24 mouse cellular contexts compared by ENCODE assay signal in the genomic region with DNA sequence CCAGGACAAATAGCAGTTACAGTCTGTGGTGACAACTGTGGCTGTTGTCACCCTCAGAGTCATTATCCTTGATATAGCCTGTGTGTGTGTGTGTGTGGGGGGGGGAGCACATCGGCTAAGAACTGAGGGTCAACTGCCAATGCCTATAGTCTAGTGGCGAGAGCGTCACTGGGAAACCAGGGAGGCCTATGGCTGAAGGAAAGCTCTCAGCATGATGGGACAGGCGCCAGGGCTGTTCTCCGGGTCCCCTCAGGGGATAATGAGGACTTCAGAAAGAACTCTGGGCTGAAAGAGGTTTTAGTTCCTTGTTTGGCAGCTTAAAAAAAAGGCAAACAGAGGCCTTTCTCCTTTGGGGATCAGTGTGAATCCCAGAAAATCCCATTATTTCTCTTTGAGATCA. TPM values are rescaled to one million over a fixed set of nuclear protein-coding genes. Genes with fewer than 3 reads are reported as not detected.
DNase-seq lines count a peak whose midpoint lies in the region; ATAC-seq lines count a peak whose summit lies in the region.
"Had no signal": no experiment of that assay in that cellular context is flagged by ENCODE, and none has a peak within 500 bp of the region (broad histone marks: within the 10 kb centered on the region; RNA-seq: fewer than 3 reads in every experiment).

No protein-coding gene starts in this region.

- H3K4me2 ChIP-seq in hindbrain, embryonic 11.5 days (replicated peaks; ENCODE audit: low read depth, low read length) = no peak overlapping the region
- no peak overlapping the region for H3K4me2 ChIP-seq in midbrain, embryonic 12.5 days (replicated peaks)
- no peak overlapping the region for H3K4me2 ChIP-seq in liver, embryonic 12.5 days
- no peak overlapping the region for H3K4me2 ChIP-seq in intestine, embryonic 16.5 days (ENCODE audit: low read depth, low read length)
- H3K4me2 ChIP-seq: embryonic facial prominence, embryonic 13.5 days; limb, embryonic 15.5 days; neural tube, embryonic 13.5 days had no signal

- peaks cover 49% of the 10 kb centered on the region for H3K4me1 ChIP-seq in hindbrain, embryonic 10.5 days (replicated peaks)
- H3K4me1 ChIP-seq in hindbrain, embryonic 11.5 days (replicated peaks; ENCODE audit: control insufficient read depth, insufficient read depth, low read length) = peaks cover 9% of the 10 kb centered on the region
- peaks cover 30% of the 10 kb centered on the region for H3K4me1 ChIP-seq in midbrain, embryonic 12.5 days
- no peaks in the 10 kb centered on the region for H3K4me1 ChIP-seq in liver, embryonic 12.5 days
- H3K4me1 ChIP-seq in intestine, embryonic 16.5 days (ENCODE audit: control insufficient read depth, insufficient read depth, low read length) = no peaks in the 10 kb centered on the region
- H3K4me1 ChIP-seq: limb, embryonic 15.5 days had no signal

- no peak overlapping the region for H3K4me3 ChIP-seq in hindbrain, embryonic 10.5 days
- H3K4me3 ChIP-seq in hindbrain, embryonic 11.5 days (ENCODE audit: low read depth, low read length) = no peak overlapping the region
- no peak overlapping the region for H3K4me3 ChIP-seq in midbrain, embryonic 12.5 days
- no peak overlapping the region for H3K4me3 ChIP-seq in liver, embryonic 12.5 days
- H3K4me3 ChIP-seq in intestine, embryonic 16.5 days (ENCODE audit: low read length) = no peak overlapping the region
- H3K4me3 ChIP-seq: embryonic facial prominence, embryonic 13.5 days; limb, embryonic 15.5 days; neural tube, embryonic 13.5 days had no signal

- no peak for DNase-seq in hindbrain, embryonic 10.5 days (ENCODE audit: low spot score)
- DNase-seq in hindbrain, embryonic 11.5 days (ENCODE audit: low spot score) = no peak
- peak; percentile 54 for DNase-seq in right cerebral cortex, postnatal 4 days
- DNase-seq in right cerebral cortex, adult 2 months (ENCODE audit: low spot score in 2 of 2) = no peak
- DNase-seq: adrenal gland, postnatal 36 days; B cell, adult 2 months; cerebellum, adult 8-10 months; gastrocnemius, postnatal 36 days; kidney, adult 11 months; lung, postnatal 10 days; right cerebral cortex, postnatal 14 days; thymus, adult 18-20 months; thymus, postnatal 4 days had no signal

- peaks cover 16% of the 10 kb centered on the region for H3K9me3 ChIP-seq in hindbrain, embryonic 10.5 days
- H3K9me3 ChIP-seq in hindbrain, embryonic 11.5 days (ENCODE audit: control insufficient read depth, low read length) = no peaks in the 10 kb centered on the region
- H3K9me3 ChIP-seq in midbrain, embryonic 12.5 days = peaks cover 11% of the 10 kb centered on the region
- no peaks in the 10 kb centered on the region for H3K9me3 ChIP-seq in liver, embryonic 12.5 days (replicated peaks)
- H3K9me3 ChIP-seq in intestine, embryonic 16.5 days (ENCODE audit: control insufficient read depth, low read length) = no peaks in the 10 kb centered on the region
- H3K9me3 ChIP-seq: embryonic facial prominence, embryonic 13.5 days; limb, embryonic 15.5 days had no signal

- H3K36me3 ChIP-seq in hindbrain, embryonic 10.5 days = 0 out of 2 replicates have a peak, but pooled peaks cover 3% of the 10 kb centered on the region
- no peaks in the 10 kb centered on the region for H3K36me3 ChIP-seq in hindbrain, embryonic 11.5 days (ENCODE audit: control insufficient read depth, insufficient read depth, low read length)
- H3K36me3 ChIP-seq in midbrain, embryonic 12.5 days = no peaks in the 10 kb centered on the region
- H3K36me3 ChIP-seq in liver, embryonic 12.5 days = no peaks in the 10 kb centered on the region
- no peaks in the 10 kb centered on the region for H3K36me3 ChIP-seq in intestine, embryonic 16.5 days (ENCODE audit: control insufficient read depth, insufficient read depth, low read length)
- H3K36me3 ChIP-seq: embryonic facial prominence, embryonic 13.5 days; limb, embryonic 15.5 days; neural tube, embryonic 13.5 days had no signal

- 29% methylated on average over 5 of the region's 5 CpGs for WGBS in hindbrain, embryonic 10.5 days
- WGBS in hindbrain, embryonic 11.5 days = 47% methylated on average over 5 of the region's 5 CpGs
- WGBS in midbrain, embryonic 12.5 days = 6% methylated on average over 5 of the region's 5 CpGs
- WGBS in liver, embryonic 12.5 days (ENCODE audit: insufficient replicate concordance) = 52% methylated on average over 5 of the region's 5 CpGs
- 62% methylated on average over 5 of the region's 5 CpGs for WGBS in intestine, embryonic 16.5 days

- ATAC-seq in hindbrain, embryonic 11.5 days (ENCODE audit: low FRiP score) = no peak
- no peak for ATAC-seq in midbrain, embryonic 12.5 days (ENCODE audit: low FRiP score, low read depth)
- no peak for ATAC-seq in liver, embryonic 12.5 days
- ATAC-seq in intestine, embryonic 16.5 days = no peak

- no peak overlapping the region for H3K9ac ChIP-seq in hindbrain, embryonic 11.5 days (ENCODE audit: low read depth, low read length)
- no peak overlapping the region for H3K9ac ChIP-seq in midbrain, embryonic 12.5 days (replicated peaks)
- H3K9ac ChIP-seq in liver, embryonic 12.5 days = no peak overlapping the region
- H3K9ac ChIP-seq in intestine, embryonic 16.5 days (ENCODE audit: low read depth, low read length) = no peak overlapping the region
- H3K9ac ChIP-seq: embryonic facial prominence, embryonic 13.5 days; limb, embryonic 15.5 days; neural tube, embryonic 13.5 days had no signal

- peaks cover 100% of the 10 kb centered on the region for H3K27me3 ChIP-seq in hindbrain, embryonic 10.5 days (ENCODE audit: insufficient read depth, poor library complexity, severe bottlenecking)
- H3K27me3 ChIP-seq in hindbrain, embryonic 11.5 days (ENCODE audit: control insufficient read depth, insufficient read depth, low read length) = peaks cover 35% of the 10 kb centered on the region
- H3K27me3 ChIP-seq in midbrain, embryonic 12.5 days = peaks cover 96% of the 10 kb centered on the region
- peaks cover 52% of the 10 kb centered on the region for H3K27me3 ChIP-seq in liver, embryonic 12.5 days (replicated peaks)
- peaks cover 5% of the 10 kb centered on the region; the same call in 1 of the 2 replicates for H3K27me3 ChIP-seq in intestine, embryonic 16.5 days (replicated peaks; ENCODE audit: control insufficient read depth, insufficient read depth, low read length)

- peak overlapping the region; percentile 79 for H3K27ac ChIP-seq in hindbrain, embryonic 10.5 days
- H3K27ac ChIP-seq in hindbrain, embryonic 11.5 days (ENCODE audit: low read depth, low read length) = no peak overlapping the region
- H3K27ac ChIP-seq in midbrain, embryonic 12.5 days (replicated peaks) = peak overlapping the region; percentile 35
- no peak overlapping the region for H3K27ac ChIP-seq in liver, embryonic 12.5 days
- no peak overlapping the region for H3K27ac ChIP-seq in intestine, embryonic 16.5 days (ENCODE audit: low read length)
- H3K27ac ChIP-seq: embryonic facial prominence, embryonic 13.5 days; limb, embryonic 15.5 days; neural tube, embryonic 13.5 days had no signal

RNA-seq across cellular contexts. Expression of a gene that starts 35.9 kb away (rescaled TPM):
- polyA plus RNA-seq in hindbrain, embryonic 10.5 days (2016; fragmentation: Nextera tagmentation; extraction: Ambion mirVana) = 1.2 and 1.4 TPM in 2 replicates
- 0.45 and 0.71 TPM in 2 replicates for polyA plus RNA-seq in hindbrain, embryonic 11.5 days (2014; fragmentation: Nextera tagmentation; extraction: Ambion mirVana)
- 0.69 and 1.1 TPM in 2 replicates for polyA plus RNA-seq in midbrain, embryonic 12.5 days (2016; fragmentation: Nextera tagmentation; extraction: Ambion mirVana)
- polyA plus RNA-seq in liver, embryonic 12.5 days (2016; fragmentation: Nextera tagmentation; extraction: Ambion mirVana) = 4.7 and 5.0 TPM in 2 replicates
- polyA plus RNA-seq in intestine, embryonic 16.5 days (2015; fragmentation: Nextera tagmentation; extraction: Ambion mirVana) = 4.8 and 4.9 TPM in 2 replicates

RNA-seq across cellular contexts. Expression of a gene that starts 37.3 kb away (rescaled TPM):
- 28.4 and 33.7 TPM in 2 replicates for polyA plus RNA-seq in hindbrain, embryonic 10.5 days (2016; fragmentation: Nextera tagmentation; extraction: Ambion mirVana)
- 30.6 and 37.4 TPM in 2 replicates for polyA plus RNA-seq in hindbrain, embryonic 11.5 days (2014; fragmentation: Nextera tagmentation; extraction: Ambion mirVana)
- polyA plus RNA-seq in midbrain, embryonic 12.5 days (2016; fragmentation: Nextera tagmentation; extraction: Ambion mirVana) = 38.0 and 38.8 TPM in 2 replicates
- polyA plus RNA-seq in liver, embryonic 12.5 days (2016; fragmentation: Nextera tagmentation; extraction: Ambion mirVana) = not detected in 2 replicates
- polyA plus RNA-seq in intestine, embryonic 16.5 days (2015; fragmentation: Nextera tagmentation; extraction: Ambion mirVana) = not detected in 2 replicates
- polyA plus RNA-seq: heart, embryonic 16.5 days; kidney, embryonic 16.5 days; limb, embryonic 15.5 days; liver, embryonic 16.5 days; spleen, adult 2 months; stomach, embryonic 14.5 days had no signal

Comparison
In these comparisons a context has a peak if more than half of its experiments do, and no peak if none do; other contexts are left out.
1. H3K27ac ChIP-seq: peak in hindbrain, embryonic 10.5 days (single experiment) and midbrain, embryonic 12.5 days (single experiment); none in hindbrain, embryonic 11.5 days (single experiment), liver, embryonic 12.5 days (single experiment) and intestine, embryonic 16.5 days (single experiment).
2. RNA of a gene that starts 37.3 kb away (polyA plus RNA-seq): 38.0 to 38.8 TPM in midbrain, embryonic 12.5 days, 30.6 to 37.4 TPM in hindbrain, embryonic 11.5 days and 28.4 to 33.7 TPM in hindbrain, embryonic 10.5 days; not detected in liver, embryonic 12.5 days and not detected in intestine, embryonic 16.5 days; every median in the first group is over 10 times any median in the second.